Mouse (Mus musculus) induced T-regulatory cell, adult 2 months (primary cell): ENCODE data around the gene Muc1.

Experiments
- DNase-seq: peaks from one replicate; pipeline ENCODE4 v3.0.0-alpha.2; 2012; ENCODE audit warnings: low read depth

Gene Muc1

DNA sequence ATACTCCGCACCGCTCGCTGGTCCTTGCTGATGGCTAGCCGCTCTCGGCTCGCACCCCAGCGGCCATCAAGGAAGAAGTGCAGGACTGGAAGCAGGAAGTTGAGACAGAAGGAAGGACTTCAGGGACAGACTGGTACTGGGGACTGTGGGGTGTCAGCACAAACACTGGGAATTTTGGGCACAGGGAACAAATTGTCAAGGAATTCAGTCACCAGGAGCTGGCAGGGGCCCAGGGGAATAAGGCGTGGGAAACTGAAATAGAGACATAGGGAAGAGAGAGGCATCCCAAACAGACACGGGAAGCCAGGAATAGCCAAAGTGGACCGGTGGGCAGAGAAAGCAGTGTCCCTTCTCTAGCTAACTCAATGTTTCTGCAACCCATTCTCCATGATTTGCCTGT lies 7.7 kb downstream of the Muc1 start:
- no peak for DNase-seq

DNA sequence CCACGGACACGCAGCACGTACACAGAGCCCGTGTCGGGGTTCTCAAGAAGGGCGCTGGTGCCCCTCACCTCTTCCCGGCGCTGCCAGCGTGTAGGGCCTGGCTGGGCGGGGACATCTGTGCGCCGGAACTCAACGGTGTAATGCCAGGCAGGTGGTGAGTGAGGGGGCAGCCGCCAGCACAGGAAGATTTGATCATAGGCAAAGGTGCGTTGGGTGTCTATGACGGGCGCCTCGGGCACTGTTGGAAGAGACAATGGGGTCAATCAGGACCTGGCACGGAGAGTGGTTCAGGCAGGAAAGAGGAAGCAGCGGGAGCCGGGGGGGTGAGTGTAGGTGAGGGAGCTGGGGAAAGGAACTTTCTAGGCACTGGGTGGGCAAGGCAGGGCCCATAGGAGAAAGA lies 8.8 kb downstream of the Muc1 start:
- DNase-seq = no peak

DNA sequence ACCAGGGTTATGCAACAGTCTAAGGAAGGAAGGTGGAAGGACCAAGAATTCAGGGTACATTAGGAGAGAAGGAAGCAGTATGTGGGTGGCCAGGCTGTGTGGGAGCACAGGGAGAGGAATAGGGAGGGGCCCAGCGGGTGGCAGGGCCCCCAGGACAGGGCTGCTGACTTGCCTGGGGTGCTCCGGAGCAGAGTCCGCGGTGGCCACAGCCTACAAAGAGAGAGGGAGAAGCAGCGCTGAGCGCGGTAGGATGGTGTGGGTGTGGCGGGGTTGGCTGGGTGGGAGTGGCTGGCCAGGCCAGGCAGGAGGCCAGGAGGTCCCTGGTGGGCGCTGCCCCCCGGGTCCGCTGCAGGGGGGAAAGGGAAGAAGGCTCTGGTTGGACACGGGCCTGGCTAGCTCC lies 9.6 kb downstream of the Muc1 start:
- DNase-seq = no peak

DNA sequence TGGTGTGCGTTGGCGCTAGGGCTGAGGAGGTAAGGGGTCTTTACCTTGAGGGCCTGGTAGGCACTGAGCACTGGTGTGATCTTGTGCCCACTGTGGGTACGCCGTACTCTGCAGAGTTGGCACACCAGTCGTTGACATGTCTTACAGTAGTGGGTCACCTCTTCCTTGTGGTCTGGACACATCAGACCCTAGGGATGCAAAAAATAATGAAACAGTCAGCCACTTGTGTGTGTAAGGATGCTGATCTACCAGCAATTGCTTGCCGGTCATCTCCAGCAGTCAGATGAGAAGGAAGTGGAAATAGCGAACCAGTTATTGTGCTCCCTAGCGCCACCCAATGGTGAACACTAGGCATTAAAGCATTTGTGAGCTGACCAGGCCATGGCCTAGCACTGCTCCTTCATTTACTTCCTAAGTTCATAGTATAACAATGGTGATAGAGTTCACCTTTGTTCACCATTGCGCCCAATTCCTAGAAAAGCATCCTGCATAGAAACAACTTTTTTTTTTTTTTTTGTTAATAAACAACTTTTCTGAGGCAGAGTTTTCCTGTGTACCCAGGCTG lies 13.6 kb downstream of the Muc1 start:
- peak; percentile 83 for DNase-seq

DNA sequence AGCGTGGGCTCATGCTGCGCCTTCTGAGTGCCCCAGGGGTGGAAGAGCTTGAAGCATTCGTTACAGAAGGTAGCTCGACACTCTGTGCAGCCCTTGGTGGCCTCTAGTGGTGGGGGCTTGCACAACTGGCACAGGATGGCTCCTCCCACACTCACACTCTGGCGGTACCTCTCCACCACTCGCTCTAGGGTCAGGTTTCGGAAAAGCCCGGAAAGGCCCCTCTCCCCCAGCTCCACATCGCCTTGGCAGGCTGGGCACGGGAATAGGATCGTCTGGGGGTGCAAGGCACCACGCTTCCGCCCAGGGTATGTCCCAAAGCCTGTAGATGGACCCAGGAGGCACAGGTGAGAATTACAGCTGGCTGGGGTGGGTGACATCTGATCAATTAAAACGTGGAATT lies 14.8 kb downstream of the Muc1 start:
- DNase-seq = peak; percentile 83

DNA sequence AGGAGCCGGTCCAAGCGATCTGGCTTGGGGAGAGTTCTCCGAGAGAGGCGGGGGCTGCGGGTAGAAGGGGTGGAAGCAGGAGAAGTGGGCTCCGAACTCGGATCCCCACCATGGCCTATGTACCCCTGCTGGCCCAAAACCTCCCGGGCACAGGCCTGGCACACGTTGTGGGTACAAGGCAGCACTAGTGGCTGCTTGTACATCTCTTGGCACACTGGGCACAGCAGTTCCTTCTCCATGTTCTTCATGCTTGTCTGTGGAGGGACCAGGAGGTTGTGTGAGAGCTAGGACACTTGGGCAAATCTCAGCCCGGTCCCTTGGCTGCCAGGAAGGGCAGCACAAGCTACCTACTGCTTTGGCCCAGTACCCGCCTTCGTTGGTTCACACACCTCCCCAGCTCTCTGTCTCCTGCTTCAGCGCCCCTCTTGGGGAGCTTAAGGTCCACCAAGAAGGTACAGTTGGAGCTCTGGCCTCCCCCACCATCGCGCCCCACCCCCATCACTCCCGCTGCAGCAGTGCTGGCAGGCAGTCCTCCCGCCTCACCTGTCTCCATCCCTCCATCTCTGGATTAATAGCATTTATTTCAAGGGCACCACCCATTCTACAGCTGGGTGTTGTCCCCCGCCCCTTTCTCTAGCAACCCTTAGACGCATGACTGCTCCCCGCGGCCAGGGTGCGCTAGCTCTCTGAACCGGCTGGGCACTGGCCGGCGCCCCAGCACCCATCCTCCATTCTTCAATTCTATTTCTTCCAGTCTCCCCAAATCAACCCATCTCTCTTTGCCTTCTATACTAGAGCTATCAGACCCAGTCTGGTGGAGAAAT lies 15.5 kb downstream of the Muc1 start:
- peak; percentile 73 for DNase-seq

DNA sequence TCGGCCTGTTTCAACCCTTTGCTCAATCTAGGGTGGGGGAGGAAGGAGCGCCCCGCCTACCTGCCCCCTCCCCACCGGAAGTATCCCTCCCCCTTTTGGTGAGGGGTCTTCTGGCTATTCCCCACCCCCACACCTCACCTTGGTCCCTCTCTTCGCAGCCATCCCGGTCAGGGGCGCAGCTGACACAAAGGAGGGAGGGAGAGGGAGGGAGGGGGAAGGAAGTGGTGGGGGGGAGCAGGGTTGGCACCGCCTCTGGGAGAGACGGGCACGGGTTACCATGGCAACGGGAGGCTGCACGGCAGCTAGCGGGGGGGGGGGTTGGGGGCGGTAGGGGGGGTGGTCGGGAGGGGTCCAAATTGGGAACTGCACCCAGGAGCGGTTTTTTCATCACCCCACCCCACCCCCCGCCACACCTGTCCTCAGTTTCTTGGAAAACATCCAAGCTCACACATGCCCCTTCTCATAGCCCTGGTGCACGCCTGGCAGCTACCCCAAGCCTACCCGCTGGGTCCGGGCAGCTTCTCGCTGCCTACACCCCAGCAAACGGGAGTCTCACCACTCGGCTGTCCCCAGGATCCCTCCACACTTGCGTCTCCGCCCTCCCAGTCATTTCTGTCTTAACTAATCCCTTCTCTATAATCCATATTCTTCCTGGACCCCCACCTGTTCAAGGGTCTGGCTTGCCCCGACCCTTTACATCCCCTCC lies 16.3 kb downstream of the Muc1 start:
- DNase-seq = peak; percentile 80

DNA sequence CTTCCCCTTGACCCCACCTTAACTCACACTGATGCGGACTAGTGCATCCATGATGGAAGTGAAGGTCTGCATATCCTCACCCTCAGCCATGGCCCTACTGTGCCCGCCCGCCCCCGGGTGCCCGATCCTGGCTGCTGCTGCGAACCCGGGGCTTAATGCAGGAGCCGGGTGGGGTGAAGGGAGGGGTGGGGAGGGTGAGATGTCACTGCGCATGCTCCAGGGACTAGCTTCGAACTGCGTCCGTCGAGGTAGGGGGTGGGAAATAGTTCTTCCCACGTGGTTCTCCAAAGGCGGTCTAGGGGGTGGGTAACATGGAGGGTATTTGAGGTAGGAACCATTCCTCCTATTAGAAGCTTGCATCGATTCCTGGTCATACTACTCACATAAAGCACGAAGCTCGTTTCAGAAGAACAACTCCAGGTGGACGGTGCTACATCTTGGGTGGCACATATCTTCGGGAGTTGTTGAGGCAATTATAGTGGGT lies 16.9 kb downstream of the Muc1 start, which contains the start of gene Krtcap2:
TSS of gene Krtcap2 (plus strand) at position 279 of the 484 bp plus-strand sequence.
- DNase-seq = peak; percentile 86

DNA sequence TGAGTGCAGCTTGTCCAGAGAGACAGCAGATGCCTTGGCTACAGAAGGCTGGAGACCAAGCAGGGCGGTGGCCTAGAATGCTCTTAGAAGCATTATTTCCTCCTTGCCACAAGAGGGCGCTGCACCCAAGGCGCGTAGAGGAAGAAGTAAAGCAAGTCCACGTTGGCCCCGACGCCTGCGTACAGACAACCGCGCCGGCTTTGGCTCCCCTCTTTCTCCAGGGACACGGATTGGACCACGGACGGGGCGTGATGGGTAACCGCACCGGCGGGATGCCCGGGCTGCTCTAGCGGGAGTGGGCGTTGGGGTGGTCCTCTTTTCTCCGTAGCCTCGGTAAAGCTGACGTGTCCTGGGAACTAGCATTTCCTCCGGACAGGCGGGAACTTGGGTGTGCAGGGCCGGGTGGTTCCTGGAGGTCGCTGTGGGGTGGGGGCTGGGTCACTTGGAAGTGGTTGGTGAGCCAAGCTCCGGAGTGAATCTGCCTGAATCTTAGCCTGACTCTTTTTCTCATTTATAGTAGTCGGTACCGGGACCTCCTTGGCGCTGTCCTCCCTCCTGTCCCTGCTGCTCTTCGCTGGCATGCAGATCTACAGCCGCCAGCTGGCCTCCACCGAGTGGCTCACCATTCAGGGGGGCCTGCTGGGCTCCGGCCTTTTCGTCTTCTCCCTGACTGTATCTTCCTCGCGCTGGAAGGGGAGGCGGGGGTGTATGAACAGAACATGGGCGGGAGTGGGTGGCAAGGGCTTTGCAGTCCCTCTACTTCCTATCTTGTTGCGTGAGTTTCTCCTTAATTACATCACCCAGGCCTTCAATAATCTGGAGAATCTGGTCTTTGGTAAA lies 17.6 kb downstream of the Muc1 start, which contains the start of gene Trim46:
TSS of gene Trim46 (minus strand) at position 49 of the 840 bp plus-strand sequence.
- DNase-seq = peak; percentile 95

DNA sequence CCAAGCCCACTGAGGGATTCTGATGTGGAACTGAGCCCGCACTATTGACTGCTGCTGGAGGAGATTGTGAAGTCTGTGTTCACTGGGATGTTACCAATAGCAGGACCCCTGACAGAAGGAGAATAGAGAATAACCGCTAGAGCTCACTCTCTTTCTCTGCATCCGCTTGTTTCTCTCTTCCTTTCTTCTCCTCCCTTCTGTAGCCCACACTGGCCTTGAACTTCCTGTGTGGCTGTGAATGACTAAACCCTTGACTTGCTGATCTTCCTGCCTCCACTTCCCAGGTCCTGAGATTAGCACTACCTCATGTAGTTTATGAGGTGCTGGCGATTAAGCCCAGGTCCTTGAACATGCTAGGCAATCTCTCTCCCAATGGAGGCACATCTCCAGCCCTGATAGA lies 18.6 kb downstream of the Muc1 start:
- DNase-seq = peak; percentile 64

DNA sequence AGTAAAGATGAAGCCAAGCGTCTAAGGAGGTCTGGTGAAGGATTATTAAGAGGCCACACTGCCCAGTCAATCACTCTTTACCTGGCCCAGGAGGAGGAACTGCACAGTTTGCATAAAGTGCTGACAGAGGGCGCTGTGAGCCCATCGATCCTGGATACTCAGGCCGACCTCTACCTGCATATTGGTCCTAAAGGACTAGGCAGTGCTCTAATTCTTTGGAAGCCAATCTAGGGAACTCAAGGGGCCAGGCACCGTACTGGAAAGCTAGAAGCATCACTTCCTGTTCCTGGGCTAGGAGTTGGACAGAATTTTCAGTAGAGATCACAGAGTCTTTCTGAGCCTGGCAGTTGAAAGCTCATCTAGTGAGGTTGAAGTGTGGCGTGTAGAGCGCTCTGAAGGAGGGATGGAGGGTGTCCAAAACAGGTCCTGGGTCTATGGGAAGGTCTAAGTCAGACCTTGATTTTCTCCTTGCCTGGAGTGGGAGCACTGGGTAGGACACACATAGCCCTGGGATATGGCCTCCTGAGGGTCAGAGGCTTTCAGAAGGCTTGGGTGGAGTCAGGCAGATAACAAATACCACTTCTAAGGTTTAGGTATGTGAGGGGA lies 21.7 kb downstream of the Muc1 start:
- DNase-seq = peak; percentile 83

DNA sequence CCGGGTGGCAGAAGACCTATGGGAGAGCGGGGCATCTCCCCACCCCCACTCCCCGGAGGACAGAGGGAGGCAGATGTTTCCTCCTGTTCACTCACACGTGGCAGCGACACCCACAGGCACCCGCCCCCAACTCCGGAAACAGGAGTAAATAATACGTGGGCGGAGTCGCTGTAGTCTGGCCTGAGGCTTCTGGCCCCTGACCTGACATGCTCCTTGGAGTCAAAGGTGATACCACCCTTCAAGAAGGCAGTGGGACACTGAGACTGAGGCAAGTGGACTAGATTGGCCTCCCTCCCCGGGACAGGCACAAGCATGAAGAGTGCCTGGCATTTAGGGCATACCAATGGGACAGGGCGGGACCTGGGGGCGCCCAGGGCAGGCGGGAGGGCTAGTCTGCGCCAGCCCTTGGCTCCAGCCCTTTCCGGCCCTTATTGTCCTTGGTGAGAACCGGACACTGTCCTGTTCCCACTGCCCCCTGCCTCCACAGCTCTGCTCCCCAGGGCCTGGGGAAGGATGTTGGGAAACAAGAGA lies 22.6 kb downstream of the Muc1 start:
- peak; percentile 70 for DNase-seq

DNA sequence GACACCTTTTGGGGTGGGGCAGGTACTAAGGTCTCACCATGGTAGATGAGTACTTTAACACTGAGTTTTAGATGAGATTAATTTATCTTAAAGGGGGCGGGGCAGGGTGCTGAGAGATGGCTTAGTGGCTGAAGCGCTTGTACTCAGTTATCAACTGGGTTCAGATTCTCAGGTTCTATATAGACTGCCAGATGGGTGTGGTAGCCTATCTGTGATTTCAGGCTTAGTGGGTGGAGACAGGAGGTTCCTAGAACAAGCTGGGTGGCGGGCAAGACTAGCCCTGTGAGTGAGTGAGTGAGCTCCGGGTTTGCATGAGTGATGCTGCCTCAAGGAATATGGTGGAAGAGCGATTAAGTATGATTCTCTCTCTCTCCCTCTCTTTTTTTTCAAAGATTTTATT lies 26.1 kb downstream of the Muc1 start:
- no peak for DNase-seq

DNA sequence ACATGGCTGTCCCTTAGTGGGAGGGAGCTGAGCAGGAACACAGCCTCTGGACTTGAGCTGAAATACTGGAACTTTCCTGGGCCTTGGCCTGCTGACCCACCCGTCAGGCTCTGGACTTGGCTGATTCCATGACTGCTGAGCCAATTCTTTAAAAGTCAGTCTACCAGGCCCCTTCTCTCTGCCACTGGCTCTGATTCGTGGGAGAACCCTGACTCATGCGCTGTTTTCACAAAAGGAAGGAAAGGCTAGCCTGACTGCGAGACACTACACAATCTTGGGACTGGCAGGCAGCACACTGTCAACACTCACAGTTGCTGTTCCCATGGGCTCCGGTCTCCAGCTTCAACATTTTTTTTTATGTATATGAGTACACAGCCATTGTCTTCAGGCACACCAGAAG lies 27.3 kb downstream of the Muc1 start:
- DNase-seq = no peak

DNA sequence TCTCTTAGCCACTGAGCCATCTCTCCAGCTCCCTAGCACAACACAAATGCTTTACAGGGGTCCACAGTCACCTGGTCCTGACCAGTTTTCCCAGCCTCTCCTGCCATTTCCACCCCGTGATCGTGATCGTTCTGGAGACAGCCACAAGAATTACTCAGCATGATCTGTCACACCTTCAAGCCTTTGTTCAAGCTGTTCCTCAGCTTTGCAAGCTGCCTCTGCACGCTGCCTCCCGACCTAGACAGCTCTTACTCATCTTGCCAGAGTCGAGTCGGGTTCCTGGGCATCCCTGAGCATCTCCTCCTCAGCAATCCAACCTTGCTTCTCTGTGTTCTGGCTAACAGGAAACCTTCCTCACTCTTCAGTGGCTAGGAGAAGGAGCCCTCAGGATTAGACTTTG lies 30.2 kb downstream of the Muc1 start, which contains the start of gene Dpm3:
TSS of gene Dpm3 (plus strand) at position 283 of the 400 bp plus-strand sequence.
- DNase-seq = no peak

DNA sequence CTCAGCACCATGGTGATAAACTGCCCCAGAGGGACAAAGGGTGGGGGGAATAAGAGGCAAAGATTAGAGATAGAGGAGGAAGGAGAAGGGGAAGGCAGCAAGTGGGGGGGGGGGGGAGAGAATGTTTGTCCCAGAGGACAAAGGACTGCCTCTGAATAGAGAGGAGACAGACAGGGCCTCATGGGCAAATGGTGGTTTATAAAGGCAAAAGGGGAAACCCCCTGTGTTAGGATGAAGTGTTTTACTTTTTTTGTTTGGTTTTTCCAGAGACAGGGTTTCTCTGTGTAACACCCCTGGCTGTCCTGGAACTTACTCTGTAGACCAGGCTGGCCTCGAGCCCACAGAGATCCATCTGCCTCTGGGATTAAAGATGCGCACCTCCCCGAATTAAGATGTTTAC lies 31.4 kb downstream of the Muc1 start:
- DNase-seq = no peak

DNA sequence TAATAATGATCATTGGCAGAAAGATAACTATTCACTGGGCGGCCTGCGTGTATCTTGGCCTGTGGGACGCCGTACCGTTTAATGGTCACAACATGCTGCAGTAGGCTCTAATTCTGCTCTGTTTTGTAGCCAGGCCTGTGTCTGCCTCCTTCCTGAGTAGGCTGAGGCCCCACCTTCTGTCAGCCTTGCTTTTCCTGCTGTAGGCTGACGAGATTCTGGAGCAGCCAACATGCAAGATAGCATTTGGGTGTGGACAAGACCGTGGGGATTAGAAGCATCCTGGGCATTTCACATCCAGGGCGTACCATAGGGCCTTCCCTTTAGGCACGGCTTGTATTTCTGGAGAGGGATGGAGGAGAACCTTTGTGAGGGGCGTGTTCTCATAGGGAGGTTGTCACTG lies 33.6 kb downstream of the Muc1 start:
- no peak for DNase-seq

DNA sequence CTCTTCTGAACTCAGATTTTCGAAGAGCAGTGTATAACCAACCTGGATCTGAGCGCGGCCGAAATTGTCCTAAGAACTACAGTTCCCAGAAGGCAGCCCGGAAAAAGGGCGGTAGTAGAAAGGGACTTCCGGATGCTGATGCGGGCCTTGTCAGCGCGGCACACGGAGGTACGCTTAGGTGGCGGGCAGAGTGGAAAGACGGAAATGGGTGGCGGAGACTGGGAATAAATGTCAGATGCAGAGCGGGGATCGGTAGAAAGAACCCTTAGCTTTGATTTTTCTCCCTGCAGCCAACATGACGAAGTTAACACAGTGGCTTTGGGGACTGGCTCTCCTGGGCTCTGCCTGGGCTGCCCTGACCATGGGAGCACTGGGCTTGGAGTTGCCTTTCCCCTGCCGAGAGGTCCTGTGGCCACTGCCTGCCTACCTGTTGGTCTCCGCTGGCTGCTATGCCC lies 37.6 kb downstream of the Muc1 start:
- peak; percentile 91 for DNase-seq

DNA sequence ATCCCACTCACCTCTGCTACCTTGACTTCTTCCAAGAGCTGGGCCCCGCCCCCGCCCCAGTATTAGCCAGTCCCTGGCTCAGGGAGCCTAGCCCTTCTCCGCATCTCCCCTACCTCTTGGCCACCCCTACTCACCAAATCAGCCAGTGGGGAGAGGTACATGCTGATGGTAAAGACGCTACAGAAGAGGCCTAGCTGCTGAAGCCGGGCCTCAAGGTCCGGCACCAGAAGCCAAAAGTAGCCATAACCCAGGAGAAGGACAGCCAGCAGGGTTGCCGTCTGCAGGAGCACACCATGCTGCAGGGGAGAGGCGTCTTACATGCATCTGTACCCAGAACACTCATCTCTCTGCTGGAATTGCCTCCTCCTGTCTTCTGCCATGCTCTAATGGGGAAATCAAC lies 40.1 kb downstream of the Muc1 start:
- no peak for DNase-seq

DNA sequence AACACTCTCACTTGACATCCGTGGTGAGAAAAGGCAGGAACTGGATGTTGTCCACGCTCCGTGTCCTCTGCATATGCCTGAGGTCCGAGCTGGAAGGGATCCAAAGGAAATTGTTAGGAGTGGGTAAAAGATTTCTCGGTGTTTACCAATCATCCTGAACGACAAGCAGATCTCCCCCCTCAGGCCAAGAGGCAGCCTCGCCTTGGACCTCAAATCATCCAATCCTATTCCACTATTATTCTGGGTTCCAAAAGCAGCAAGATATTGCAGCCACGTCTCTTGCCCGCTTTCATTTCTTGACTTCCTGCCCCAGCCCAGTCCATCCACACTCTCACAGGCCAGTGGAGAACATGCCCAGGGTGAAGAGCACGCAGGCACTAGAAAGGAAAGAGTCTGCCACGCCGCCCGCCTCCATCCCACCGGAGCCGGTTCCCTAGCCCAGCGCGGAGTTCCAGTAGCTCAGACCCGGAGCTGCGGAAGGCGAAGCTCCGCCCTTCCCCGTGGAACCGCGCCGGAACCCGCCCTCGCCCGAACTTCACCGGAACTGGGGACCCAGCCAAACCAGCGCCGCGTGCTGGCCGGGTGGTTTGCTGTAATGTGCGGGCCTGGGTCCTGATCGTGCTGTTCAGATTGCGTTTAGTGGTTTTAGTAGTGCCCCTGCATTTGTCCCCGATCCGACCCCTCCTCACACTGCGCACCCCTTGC lies 41.3 kb downstream of the Muc1 start, which contains the start of gene Slc50a1:
TSS of gene Slc50a1 (minus strand) at position 520 of the 705 bp plus-strand sequence.
- peak; percentile 87 for DNase-seq
